Mouse (Mus musculus) left cerebral cortex, adult 8-10 months (tissue): ENCODE data around the gene Snf8. TPM values are rescaled to one million over a fixed set of nuclear protein-coding genes. Genes with fewer than 3 reads are reported as not detected.

Experiments used
- DNase-seq, 2 experiments: peaks; one replicate each; pipeline ENCODE4 v3.0.0; 2022; ENCODE audit warnings: low spot score in 2 of 2
- total RNA-seq, 4 experiments: library from RNA; stranded (reverse); gene quantifications; 2 replicates each; pipeline ENCODE4 v1.2.4; 2022

Gene Snf8
- total RNA-seq, 4 experiments from 2014 or later: 98.4 to 106 (median 103) TPM

DNA sequence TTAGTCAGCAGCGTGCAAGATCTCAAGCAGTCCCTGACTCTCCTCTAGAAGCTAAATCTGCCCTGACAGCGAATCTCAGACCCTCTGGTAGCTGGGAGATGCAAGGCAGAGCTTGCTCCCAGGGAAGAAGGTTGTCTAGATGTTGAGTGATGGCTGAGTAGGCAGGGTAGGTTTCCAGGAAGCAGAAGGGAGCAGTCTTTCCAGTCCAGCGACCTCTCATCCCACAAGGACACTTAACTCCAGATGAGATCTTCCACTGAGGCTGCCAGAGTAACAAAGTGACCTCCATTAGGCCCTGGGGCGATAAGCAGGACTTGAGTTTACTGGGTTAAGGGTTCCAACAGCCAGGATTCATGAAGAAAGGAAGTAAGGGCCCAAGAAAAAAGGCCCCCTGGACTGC lies 14.1 kb upstream of the Snf8 start:
- no peak for DNase-seq

DNA sequence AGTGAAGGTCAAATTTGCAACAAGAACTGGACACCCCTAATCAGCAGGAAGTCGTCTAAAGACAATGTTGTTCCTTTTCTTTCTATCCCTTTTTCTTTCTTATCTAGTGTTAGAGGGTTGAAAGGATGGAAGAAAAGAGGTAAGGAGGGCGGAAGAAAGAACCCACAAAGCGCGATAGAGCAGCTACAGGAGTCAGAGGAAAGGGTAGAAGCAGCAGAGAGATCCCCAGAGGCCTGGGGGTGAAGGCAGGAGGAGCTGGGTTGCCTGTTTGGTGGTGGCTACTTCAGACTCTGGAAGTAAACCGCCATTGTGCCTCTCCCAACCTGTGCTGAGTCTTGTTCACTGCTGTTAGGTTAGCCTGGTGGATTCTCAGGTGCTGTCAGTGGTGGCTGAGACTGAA lies 6.6 kb upstream of the Snf8 start:
- no peak for DNase-seq

DNA sequence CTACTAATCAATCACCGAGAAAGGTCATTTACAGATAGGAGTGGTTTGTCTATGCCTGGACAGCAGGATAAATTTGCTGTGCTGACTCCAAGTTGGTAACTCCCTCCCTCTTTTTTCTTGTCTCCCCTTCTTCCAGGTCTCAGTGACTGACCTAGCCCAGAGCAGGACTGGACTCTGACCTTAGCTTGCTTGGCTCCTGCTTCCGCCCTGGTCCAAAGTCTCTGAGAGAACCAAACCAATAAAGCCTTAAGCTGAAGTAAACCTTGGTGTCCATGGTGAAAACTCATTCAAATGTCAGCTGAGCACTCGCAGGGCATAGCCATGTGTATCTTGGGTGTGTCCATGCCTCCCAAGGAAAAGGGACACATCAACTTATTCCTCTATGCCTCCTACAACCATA lies 4.1 kb upstream of the Snf8 start:
- no peak for DNase-seq

DNA sequence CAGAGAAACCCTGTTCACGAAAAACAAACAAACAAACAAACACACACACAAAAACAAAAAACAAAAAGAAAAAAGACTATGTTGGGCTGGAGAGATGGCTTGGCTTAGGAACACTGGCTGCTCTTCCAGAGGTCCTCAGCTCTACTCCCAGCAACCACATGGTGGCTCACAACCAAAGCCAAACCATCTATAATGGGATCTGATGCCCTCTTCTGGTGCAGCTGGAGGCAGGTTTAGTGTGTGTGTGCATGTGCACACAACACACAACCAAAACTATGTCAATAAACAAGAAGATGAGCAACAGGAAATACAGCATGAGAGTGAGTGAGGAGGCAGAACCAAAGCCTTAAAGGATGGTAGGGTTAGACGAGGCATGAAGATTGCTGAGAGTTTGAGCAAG lies 3.0 kb upstream of the Snf8 start:
- no peak for DNase-seq

DNA sequence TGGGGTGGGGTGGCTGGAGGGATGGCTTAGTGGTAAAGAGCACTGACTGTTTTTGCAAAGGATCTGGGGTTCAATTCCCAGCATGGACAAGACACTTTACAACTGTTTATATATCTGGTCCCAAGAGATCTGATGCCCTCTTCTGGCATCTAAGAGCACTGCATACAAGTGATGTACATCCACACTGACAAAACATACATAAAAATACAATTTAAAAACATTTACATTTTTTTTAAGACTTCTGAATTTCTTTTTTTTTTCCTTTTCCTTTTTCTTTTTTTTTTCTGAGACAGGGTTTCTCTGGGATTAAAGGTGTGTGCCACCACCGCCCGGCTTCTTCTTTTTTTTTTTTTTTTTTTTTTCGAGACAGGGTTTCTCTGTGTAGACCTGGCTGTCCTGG lies 1.4 kb upstream of the Snf8 start:
- no peak for DNase-seq

DNA sequence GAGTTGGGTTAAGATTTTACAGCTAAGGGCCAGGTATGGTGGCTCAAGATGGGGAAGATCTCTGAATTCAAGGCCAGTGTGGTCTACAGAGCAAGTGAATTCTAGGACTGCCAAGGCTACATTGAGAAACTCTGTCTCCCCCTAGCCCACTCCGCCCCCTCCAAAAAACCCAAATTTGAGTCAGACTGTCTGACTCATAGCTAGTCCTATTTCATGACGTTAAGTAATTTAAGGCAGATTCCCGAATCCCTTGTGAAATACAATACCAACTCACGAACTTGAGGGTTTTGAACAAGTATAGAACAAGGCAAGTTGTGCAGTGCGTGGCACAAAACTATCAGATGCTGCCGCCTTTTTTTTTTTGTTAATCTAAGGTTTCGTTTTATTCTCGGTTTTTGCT lies 569 bp upstream of the Snf8 start:
- DNase-seq: no peak

DNA sequence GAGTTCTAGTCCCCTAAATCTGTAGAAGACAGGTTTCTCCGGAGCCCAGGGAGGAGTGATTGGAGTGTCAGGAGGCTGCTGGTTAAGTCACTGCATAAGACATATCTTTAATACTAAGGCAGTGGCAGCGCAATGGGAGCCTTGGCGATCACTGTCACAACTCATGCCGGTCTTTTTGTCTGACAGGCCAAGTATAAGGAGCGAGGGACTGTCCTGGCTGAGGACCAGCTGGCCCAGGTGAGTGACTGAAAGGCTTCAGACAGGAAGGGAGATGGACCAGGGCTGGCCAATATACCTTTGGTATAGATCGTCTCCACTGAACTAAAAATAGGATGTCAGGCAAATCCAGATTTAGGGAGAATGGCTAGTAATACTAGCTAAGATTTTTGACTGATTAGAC lies 448 bp downstream of the Snf8 start:
- DNase-seq: peak in 1 of 2 experiments; percentile 25

DNA sequence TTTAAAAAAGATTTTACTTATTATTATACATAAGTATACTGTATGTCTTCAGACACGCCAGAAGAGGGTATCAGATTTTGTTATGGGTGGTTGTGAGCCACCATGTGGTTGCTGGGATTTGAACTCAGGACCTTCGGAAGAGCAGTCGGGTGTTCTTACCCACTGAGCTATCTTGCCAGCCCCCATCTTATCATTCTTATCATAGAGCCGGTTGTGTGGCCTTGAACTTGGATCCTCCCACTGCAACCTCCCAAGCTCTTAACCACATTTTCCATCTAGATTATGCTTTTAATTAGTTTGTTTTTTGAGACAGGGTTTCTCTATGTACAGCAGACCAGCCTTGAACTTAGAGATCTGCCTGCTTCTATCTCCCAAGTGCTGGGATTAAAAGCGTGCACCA lies 2.8 kb downstream of the Snf8 start:
- no peak for DNase-seq

DNA sequence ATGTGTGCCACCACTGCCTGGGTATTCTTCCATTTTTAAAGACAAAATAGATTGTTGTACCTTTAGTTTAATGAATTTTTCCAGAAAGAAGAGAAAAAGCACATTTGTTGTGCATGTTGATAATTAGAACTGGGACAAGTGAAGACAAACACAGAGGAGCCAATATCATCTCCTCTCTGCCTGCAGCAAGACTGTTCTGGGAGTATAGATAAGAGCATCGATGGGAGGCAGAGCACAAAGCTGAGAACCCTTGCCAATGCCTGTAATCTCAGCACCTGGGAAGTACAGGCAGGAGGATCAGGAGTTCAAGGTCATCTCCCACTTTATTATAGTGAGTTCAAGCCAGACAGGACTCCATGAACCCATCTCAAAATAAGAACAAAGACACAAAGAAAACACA lies 3.9 kb downstream of the Snf8 start:
- DNase-seq: no peak

DNA sequence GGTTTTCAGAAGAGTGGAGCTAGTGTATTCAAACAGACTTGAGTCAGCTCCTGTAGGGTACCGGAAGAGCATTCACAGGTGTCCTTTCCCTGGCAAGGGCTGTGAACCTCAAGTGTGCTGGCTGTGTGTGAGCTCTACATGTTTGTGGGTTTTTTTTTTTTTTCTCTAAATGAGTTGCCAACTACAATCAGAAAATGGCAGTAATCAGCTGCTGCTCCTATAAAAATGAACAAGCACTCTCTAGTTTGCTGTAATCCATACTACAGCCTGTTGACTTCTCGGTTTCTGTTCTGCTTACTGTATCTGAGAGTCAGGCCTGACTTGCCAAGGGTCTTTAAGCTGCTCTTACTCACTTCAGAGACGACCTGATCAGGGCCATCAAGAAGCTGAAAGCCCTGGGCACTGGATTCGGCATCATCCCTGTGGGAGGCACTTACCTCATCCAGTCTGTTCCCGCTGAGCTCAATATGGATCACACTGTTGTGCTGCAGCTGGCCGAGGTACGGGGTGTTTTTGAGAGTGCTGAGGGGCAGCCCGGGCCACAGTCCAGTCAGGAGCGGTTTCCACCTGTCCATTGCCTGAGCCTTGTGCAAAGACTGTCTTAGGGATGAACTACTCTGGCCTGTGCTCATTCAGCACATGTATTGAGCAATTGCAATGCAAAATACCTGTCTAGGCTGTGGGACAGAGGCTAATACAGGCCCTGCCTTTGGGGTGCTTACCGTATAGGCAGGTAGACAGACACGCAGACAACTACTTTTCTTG lies 10.3 kb downstream of the Snf8 start:
- DNase-seq: no peak

DNA sequence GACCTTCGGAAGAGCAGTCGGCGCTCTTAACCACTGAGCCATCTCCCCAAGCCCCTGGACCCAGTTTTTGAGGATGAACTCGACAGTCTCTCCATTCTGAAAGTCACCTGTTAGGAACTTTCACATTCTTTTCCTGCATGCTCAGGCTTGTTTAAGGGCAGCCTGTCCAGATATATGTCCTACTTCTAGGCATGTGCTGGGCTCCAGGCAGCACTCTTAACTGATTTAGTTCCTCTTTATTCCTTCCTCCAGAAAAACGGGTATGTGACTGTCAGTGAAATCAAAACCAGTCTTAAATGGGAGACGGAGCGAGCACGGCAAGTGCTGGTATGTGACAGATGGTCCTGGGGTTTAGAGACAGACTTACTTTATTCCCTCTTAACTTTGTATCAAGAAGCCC lies 11.3 kb downstream of the Snf8 start:
- DNase-seq: no peak

DNA sequence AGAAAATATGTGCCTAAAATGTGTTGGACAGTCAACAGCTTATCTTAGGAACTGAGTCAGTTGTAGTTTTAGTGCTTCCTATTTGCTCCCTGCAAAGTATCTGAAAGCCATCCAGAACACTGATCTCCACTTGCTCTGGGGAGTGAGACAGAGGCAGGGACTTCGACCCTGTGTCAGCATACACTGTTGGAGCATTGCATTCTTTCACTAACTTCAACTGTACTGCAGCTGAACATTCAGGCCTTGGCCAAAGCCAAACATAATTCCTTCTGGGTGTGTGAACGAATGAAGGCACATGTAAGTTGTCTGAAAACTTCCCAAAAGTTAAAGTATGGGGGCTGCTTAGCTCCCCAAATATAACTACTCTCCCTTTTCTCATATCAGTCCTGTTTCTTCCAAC lies 12.1 kb downstream of the Snf8 start:
- DNase-seq: no peak

DNA sequence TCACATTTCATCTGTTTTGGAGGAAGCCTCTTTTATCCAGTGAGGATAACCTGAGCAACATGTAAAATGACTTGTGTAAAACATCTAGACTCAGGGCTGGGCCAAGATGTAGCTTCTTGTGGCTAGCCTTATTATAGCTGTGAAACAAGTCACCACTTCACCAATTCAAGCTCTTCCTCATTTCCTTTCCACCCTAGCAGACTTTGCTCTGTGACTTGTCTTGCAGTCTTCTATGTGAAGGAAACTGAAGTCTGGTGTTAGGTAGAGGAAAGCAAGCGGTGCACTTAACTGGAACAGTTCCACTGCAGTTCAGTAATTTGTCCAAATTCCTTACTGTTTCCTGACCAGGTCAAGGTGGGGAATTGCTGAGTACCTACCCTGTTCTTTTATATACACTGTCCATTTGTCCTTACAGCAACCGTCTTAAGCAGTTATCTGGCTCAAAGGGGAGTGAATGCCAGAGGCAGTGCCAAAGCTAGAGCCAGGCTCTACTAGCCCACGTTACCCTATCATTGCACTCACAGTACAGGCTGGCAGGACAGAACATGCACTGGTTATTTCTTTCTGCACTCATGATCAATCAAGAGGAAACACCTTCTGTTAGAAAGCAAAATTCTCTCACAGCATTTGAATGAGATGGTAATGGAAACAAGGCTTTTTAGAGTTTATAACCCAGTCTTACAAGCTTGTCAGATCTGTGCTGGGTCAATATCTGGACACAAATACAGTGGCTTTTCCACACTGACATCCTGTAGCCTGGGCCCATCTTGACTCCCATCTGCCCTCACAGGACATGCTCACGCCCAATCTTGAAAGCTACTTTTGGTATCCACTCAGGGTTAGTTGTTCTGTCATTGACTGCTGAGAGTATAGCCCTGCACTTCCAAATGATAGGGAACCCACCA lies 13.0 kb downstream of the Snf8 start:
- DNase-seq: no peak

DNA sequence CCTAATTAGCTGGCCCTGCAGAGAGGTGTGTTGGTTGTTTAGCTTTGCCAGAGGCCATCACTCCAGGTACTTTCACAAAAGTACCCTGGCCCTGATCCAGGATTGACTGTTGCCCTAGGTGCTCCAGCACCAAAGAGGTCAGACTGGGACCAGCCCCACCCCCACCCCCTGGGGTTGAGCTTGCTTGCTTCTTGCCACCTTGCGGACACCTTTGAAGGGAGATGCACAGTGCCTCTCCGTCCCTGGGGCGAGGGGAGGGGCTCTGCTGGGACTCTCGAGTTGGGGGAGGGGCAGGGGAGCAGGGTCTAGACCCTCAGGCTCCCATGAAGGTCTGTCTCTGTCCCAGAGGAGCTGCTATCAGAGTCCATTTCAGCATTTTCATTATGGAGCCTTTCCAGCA lies 15.3 kb downstream of the Snf8 start:
- no peak for DNase-seq

DNA sequence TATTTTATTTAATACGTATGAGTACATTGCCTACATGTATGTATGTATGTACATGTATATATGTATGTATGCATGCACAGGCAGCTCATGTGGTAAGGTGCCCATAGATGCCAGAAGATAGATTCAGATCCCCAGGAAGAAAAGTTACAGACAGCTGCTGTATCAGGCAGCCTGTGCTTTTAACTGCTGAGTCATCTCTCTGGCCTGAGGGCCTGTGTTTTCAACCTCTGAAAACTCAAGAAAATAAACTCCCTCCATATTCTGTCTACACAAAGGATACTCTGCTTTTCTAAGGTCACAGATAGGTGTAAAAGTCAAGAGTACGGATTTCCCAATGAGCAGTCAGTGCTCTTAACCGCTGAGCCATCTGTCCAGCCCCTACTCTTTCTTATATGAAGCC lies 16.2 kb downstream of the Snf8 start:
- DNase-seq: no peak

DNA sequence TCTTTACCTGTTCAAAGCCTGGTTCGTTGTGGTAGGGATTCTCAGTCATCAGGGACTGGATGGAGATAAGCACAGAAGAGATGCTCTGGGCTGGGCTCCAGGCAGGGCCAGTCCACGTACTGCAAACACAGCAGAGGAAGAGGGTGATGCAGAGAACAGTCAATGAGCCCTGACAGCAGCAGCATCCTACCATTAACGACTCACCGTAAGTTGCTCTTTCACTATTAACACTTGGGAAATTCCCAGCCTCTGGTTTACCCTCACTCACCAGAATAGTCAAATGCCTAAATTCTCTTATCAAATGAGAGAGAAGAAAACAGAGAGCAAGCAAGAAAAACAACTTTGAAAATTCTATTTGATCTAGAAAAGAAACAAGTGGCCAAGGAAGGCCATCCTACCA lies 23.6 kb downstream of the Snf8 start:
- no peak for DNase-seq

DNA sequence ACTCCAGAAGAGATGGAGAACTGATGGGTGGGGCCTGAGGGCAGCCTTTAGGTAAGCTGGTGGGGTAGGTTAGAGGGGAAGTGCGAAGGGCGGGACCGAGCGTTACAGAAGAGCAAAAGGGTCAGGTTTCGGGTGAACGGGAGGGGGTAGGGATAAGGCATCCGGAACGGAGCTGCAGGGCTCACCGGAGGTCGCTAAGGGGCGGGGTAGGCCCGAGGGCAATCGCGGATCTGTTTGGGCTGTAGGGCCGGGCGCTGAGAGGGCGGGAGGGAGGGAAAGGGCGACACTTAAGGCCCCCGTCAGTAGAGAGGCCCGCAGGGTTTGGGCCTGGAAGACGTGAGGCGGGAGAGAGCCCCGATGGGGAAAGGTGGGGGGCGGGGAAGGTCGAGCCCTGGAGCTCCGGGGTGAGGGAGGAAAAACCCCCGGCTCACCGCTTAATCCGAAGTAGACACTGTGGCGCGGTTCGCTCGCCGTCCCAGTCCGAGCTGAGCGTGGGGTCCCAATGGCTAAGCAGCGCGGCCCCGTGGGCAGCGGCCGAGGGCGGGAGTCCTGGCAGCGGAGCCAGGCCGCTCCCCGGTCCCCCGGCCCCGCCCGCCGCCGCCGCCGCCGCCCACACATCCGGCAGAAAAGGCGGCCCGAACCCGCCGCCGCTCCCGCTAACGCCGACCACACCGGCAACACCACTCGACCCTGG lies 30.0 kb downstream of the Snf8 start:
- no peak for DNase-seq

DNA sequence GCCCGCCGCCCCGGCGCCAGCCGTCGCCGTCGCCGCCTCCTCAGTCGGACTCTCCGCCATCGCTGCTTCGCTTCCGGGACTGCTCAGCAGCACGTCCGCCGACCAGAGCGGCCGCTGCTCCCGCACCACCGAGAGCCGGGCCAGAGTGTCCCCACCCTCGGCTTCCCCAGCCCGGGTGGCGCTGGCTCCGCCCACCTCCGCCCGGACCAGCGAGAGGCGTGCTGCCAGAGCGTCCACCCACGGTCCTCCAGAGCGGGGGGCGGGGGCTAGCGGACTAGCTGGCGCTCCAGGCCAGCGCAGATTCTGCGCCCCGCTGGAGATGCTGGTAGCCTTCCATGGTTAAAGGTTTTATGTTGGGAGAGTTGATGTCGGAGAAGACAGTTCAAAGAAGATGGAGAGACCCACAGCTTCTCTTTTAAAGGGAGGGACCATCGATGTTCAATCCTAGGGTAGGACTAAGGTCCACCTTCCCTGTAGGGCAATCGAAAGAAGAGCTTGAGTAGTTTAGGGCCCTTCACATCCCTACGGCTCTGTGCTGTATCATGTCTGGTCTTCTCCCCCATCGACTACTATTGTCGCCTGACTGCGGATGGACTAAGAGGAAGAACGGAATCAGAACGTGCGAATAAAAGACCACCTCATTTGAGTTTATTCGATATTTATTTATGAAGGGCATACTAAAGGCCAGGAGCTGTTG lies 30.7 kb downstream of the Snf8 start, which contains the start of gene Ube2z:
TSS of gene Ube2z (minus strand) at position 174 of the 697 bp plus-strand sequence.
- DNase-seq: peak; percentile 92 to 95

DNA sequence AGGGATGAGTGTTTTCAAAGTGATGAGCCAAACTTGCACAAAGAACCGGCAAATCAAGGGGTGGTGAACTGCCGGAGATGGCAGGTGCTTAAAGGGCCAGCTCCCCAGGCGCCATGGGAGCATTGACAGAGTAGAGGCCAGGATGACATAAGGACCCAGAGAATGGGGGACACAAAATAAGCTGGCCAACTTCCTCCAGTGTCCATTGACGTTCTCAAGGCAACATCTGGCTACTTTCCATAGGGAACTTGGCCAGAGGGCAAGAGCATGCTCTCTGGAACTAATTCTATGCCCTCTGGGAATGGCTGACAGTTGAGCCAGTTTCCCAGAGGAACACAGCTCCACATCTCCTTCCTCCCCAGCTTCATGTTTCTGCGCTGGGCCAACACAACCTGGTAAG lies 33.5 kb downstream of the Snf8 start:
- no peak for DNase-seq

DNA sequence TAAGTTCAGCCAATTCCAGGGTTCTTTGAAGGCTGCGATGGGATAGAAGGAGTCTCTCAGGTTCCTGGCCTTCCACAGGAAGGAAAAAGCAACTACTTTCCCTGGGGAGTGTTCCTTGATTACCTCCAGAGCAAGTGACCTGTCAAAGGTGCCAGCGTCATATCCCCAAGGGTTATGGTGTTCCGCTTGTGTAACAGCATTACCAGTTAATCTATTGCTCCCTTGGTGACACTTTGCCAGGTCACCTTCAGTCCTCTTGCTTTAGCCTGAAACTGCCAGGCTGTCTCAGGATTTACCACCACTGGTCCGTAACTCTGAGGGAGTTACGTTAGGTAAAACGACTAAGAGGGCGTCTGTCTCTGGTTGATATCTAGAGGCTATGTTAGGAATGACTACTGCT lies 35.7 kb downstream of the Snf8 start:
- no peak for DNase-seq

DNA sequence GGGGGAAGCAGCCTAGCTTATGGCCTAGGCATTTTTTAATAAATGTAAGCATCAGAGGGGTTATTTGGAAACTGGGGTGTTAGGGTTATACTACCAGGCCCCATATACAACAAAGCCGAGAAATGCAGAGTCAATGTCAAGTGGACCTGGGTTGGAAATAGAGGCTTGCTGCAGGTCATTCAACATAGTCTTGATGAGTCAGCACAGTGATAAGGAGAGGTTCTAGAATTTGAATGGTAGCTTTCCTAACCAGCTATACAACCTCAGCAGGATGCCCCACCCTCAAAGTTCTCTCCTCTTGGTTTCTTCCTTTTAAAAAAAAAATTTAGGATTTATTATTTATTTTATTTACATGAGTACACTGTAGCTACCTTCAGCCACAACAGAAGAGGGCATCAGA lies 36.3 kb downstream of the Snf8 start:
- no peak for DNase-seq
